Mouse (Mus musculus) forebrain, embryonic 13.5 days (tissue): Measurements from ENCODE around the gene Gpr84. TPM values are rescaled to one million over a fixed set of nuclear protein-coding genes. Genes with fewer than 3 reads are reported as not detected.

Experiments used
- ATAC-seq: fragments of 200-750 bp; cut with Nextera tagmentation; 2 replicates; pipeline ENCODE4 v1.8.0; 2017
- H3K27ac ChIP-seq: fragments of 300-500 bp; sonication (generic); 2 replicates; pipeline ENCODE4 v1.5.1; 2015; ENCODE audit warnings: inconsistent platforms, mild to moderate bottlenecking, moderate library complexity
- H3K27me3 ChIP-seq: fragments of 300-500 bp; sonication (generic); 2 replicates; pipeline ENCODE4 v1.6.1; 2015; ENCODE audit warnings: mild to moderate bottlenecking, inconsistent platforms
- H3K36me3 ChIP-seq: fragments of 300-500 bp; sonication (generic); 2 replicates; pipeline ENCODE4 v1.6.1; 2015; ENCODE audit warnings: mild to moderate bottlenecking, inconsistent platforms; ENCODE audit not compliant: poor library complexity, severe bottlenecking
- H3K4me1 ChIP-seq: fragments of 300-500 bp; sonication (generic); 2 replicates; pipeline ENCODE4 v1.6.1; 2015; ENCODE audit warnings: inconsistent platforms
- H3K4me2 ChIP-seq: fragments of 300-500 bp; sonication (generic); 2 replicates; pipeline ENCODE4 v1.6.1; 2015; ENCODE audit warnings: inconsistent platforms, mild to moderate bottlenecking, moderate library complexity
- H3K4me3 ChIP-seq: fragments of 300-500 bp; sonication (generic); 2 replicates; pipeline ENCODE4 v1.5.1; 2015; ENCODE audit warnings: mild to moderate bottlenecking, inconsistent platforms
- H3K9ac ChIP-seq: fragments of 300-500 bp; sonication (generic); 2 replicates; pipeline ENCODE4 v1.6.1; 2015; ENCODE audit warnings: mild to moderate bottlenecking, inconsistent platforms
- H3K9me3 ChIP-seq: fragments of 300-500 bp; sonication (generic); replicated peaks from 2 replicates; pipeline ENCODE4 v1.6.1; 2016; ENCODE audit warnings: inconsistent platforms
- WGBS: fragments of 180-500 bp; shearing (Covaris S2); methylation state at CpG from one replicate; pipeline ENCODE4 v1.1.7; 2015; 5-methylcytosine and 5-hydroxymethylcytosine counted together
- polyA plus RNA-seq: library from polyadenylated mRNA; unstranded; fragments of >200 nt; fragmentation: Nextera tagmentation; extraction: Ambion mirVana; gene quantifications from 2 replicates; pipeline ENCODE4 v1.2.1, GENCODE M21; 2015

The Gpr84 gene
- polyA plus RNA-seq, 1 experiment from 2014 or later: 0.41 TPM

DNA sequence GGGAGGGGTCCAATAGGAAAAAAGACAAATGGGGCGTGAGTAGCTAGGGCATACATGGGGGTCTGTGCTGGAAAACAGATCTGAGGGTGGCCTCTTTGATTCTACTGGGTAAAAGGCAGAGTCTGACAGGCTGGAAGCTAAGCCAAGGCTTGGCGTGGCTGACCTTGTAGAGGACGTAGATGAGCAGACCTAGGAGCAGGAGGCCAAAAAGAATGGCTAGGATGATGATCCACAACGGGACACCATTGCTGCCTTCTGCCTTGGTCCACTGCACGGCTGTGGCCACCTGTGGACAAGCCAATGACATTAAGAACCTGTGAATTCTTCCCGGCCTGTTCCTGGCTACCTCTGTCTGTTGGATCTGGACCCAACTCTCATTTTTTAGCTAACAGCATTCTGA, 35.4 kb upstream of the Gpr84 start:
- ATAC-seq: no peak
- Histone ChIP-seq H3K27me3 (peaks cover 14% of the 10 kb centered on the region), H3K4me2 (no peak overlapping the region), H3K4me3 (no peak overlapping the region), H3K4me1 (peaks cover 2% of the 10 kb centered on the region; the same call in 1 of the 2 replicates), H3K9me3 (no peaks in the 10 kb centered on the region), H3K36me3 (peaks cover 22% of the 10 kb centered on the region), H3K27ac (no peak overlapping the region), H3K9ac (no peak overlapping the region)
- 86% methylated on average over 6 of the region's 6 CpGs for WGBS

DNA sequence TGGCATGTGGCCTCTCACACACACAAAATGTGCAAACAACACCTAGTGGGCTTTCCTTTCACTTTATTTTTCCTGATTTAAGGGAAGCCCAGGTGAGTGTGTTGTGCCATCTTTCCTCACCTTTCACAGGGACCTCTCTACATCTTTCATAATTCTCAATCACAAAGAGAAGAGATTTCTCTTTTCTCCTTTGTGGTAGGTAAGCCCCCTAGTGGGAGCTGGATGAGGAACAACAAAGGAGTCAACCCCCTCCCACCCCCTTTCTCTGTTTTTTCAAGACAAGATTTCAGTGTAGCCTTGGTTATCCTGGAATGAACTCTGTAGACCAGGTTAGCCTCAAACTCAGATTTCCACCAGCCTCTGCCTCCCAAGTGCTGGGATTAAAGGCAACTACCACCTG, 33.1 kb upstream of the Gpr84 start:
- Histone ChIP-seq H3K9ac (no peak overlapping the region), H3K27me3 (peaks cover 37% of the 10 kb centered on the region), H3K9me3 (no peaks in the 10 kb centered on the region), H3K36me3 (peaks cover 13% of the 10 kb centered on the region), H3K4me3 (no peak overlapping the region), H3K27ac (no peak overlapping the region), H3K4me2 (no peak overlapping the region), H3K4me1 (peaks cover 21% of the 10 kb centered on the region)
- ATAC-seq: no peak

DNA sequence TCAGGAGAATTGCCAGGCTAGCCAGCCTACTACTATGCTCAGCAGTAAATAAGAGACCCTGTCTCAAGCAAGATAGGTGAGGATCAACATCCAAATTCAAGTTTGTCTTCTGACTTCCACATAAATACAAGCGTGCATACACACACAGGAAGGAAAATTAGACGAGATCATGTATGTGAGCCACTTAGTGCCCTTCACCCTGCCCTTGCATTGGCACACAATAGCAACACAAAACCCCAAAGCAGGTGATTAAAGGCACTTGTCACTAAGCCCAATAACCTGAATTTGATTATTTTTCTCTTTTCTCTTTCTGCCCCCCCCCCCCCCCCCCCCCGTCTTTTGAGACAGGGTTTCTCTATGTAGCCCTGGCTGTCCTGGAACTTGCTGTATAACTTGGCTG, 32.6 kb upstream of the Gpr84 start:
- peaks cover 21% of the 10 kb centered on the region for H3K4me1 ChIP-seq
- H3K9me3 ChIP-seq: no peaks in the 10 kb centered on the region
- H3K27me3 ChIP-seq: peaks cover 42% of the 10 kb centered on the region
- H3K4me3 ChIP-seq: no peak overlapping the region
- H3K27ac ChIP-seq: no peak overlapping the region
- no peak overlapping the region for H3K4me2 ChIP-seq
- no peak overlapping the region for H3K9ac ChIP-seq
- ATAC-seq: no peak
- peaks cover 13% of the 10 kb centered on the region for H3K36me3 ChIP-seq
- WGBS: 77% methylated on average over 2 of the region's 3 CpGs

DNA sequence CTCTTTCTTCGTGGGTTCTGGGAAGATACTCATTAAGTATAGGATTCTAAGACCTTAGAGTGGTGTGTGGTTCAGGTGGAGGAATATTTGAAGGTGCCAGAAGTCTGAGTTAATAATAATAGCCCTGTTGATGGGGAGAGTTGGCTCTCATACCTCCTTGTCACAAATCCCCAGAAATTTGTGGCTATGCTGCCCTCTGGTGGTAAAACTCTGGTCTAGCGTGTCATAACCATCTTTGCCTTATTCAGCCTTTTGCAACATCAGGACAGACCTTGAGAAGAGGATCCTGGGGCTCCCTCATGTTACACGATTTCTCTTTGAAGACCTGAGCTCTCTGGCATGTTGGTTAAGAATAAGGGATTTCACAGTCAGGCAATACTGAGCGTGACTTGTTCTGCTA, 32.0 kb upstream of the Gpr84 start:
- 11% methylated on average over 4 of the region's 4 CpGs for WGBS
- Histone ChIP-seq H3K36me3 (peaks cover 13% of the 10 kb centered on the region), H3K27me3 (peaks cover 47% of the 10 kb centered on the region), H3K9me3 (no peaks in the 10 kb centered on the region), H3K27ac (no peak overlapping the region), H3K9ac (no peak overlapping the region), H3K4me2 (no peak overlapping the region), H3K4me1 (peaks cover 21% of the 10 kb centered on the region), H3K4me3 (no peak overlapping the region)
- 0 out of 2 replicates have a peak, but pooled peaks have one; percentile 1 for ATAC-seq

DNA sequence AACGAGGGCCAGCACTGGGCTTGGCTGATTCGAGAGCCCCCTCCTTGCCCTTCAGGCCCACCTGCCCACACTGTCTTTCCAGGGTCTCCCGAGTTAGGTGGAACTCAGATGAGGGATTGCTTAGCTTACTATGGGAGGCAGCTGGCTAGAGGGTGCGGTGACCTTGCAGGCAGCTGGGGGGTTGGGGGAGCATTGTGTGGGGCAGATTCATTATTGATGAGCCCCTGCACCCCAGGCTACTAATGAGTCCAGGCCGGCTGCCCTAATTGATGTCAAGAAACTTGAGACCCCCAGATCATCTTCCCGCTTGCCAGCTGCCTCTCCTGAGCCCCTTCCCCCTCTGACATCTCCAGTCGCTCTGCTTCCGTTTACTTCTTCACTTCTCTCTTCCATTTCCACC, 31.1 kb upstream of the Gpr84 start:
- no peaks in the 10 kb centered on the region for H3K9me3 ChIP-seq
- H3K4me2 ChIP-seq: no peak overlapping the region
- H3K4me3 ChIP-seq: no peak overlapping the region
- no peak for ATAC-seq
- peaks cover 51% of the 10 kb centered on the region for H3K27me3 ChIP-seq
- H3K4me1 ChIP-seq: peaks cover 21% of the 10 kb centered on the region
- no peak overlapping the region for H3K9ac ChIP-seq
- peaks cover 13% of the 10 kb centered on the region for H3K36me3 ChIP-seq
- WGBS: 47% methylated on average over 8 of the region's 8 CpGs
- H3K27ac ChIP-seq: no peak overlapping the region

DNA sequence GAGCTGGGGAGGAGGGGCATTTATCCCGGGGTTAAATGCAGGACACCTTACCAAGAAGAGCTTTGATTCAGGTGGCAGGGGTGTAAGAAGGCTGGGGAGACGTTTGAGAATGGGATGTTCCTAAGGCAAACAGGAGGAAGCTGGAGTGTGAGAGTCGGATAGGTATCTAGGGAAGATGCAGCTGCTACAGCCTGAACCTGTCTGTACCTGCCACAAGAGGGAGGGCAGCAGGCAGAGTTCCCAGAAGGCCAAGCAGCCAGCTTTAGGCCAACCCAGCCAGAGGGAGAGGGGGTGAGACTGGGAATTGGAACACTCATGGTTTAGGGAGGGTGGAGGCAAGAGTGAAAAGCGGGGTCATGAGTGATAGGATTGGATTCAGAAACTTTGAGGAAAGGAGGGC, 30.4 kb upstream of the Gpr84 start:
- H3K9me3 ChIP-seq: no peaks in the 10 kb centered on the region
- ATAC-seq: no peak
- H3K4me3 ChIP-seq: peak overlapping the region; percentile 54; the same call in 1 of the 2 replicates
- no peak overlapping the region for H3K27ac ChIP-seq
- peaks cover 10% of the 10 kb centered on the region for H3K36me3 ChIP-seq
- H3K4me1 ChIP-seq: peaks cover 21% of the 10 kb centered on the region
- H3K4me2 ChIP-seq: peak overlapping the region; percentile 87
- WGBS: 22% methylated on average over 4 of the region's 4 CpGs
- H3K9ac ChIP-seq: no peak overlapping the region; the same call in 1 of the 2 replicates
- H3K27me3 ChIP-seq: peaks cover 51% of the 10 kb centered on the region

DNA sequence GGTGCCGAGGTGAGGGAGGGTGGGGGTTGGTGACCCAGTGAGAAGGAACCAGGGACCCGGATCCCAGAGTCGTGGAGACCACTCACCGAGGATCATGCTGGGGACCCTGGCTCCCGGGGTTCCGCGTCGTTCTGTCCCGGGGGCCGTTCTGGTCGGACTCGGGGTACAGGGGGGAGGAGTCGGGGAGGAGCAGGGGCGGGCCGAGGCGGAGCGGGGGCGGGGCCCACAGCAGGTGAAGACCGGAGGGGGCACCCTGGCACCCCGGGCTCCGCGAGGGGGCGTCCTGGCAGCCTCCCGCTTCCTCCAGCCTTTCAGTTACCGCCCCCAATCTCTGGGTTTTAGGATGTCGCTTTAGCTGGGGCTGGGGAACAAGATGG, 29.5 kb upstream of the Gpr84 start, which contains the start of gene Zfp385a:
Zfp385a (minus strand) TSS at position 133 of the 377 bp plus-strand sequence.
- H3K27ac ChIP-seq: no peak within 1 kb of the TSS
- no peaks in the 10 kb centered on the region for H3K9me3 ChIP-seq
- 1% methylated on average over 26 of the region's 26 CpGs for WGBS
- peaks cover 6% of the 10 kb centered on the region; the same call in 1 of the 2 replicates for H3K36me3 ChIP-seq
- H3K4me1 ChIP-seq: peaks cover 24% of the 10 kb centered on the region
- peak within 1 kb of the TSS; percentile 87 for H3K4me2 ChIP-seq
- peak within 1 kb of the TSS; percentile 54 for H3K4me3 ChIP-seq
- peak within 1 kb of the TSS; percentile 63 for H3K9ac ChIP-seq
- ATAC-seq: peak; percentile 61
- peaks cover 51% of the 10 kb centered on the region for H3K27me3 ChIP-seq

DNA sequence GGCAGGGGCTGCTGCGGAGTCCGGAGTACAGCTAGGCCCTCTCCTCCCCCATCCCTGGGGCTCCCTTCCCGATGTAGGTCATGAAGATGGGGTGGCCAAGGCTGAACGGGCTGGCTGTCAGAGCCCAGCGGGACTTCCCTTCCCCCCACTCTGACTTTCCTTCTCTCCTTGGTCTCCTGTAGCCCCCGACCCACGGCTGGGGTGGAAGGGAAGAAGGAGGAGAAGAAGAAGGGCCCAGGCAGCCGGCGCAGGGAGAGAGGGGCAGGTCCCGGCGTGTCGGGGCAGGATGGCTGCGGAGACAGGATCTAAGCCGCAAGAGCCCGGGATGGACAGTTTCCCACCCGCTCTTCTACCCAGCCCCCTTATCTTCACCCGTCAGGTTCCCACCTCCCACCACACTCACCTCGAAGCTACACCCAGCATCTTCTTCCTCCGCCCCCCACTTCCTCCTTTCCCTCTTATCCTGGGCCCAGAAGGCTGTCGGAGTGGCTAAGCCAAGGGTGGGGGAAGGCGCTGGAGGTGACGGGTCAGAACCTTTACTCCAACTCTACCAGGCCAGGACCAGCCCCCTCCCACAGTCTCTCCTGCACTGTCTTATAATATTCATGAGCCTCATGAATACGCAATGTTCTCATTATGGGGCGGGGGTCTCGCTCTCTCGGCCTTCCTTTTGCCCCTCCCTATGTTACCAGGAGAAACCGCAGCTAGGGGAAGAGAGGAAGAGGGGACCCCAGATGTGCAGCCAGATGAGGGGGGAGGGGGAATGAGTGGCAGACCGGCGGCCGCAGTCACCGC, 29.0 kb upstream of the Gpr84 start:
- Histone ChIP-seq H3K36me3 (peaks cover 3% of the 10 kb centered on the region; the same call in 1 of the 2 replicates), H3K4me2 (peak overlapping the region; percentile 87), H3K4me1 (peaks cover 26% of the 10 kb centered on the region), H3K9me3 (no peaks in the 10 kb centered on the region), H3K9ac (peak overlapping the region; percentile 63), H3K4me3 (peak overlapping the region; percentile 54), H3K27ac (no peak overlapping the region), H3K27me3 (peaks cover 51% of the 10 kb centered on the region)
- peak; percentile 41 for ATAC-seq
- WGBS: 8% methylated on average over 28 of the region's 31 CpGs

DNA sequence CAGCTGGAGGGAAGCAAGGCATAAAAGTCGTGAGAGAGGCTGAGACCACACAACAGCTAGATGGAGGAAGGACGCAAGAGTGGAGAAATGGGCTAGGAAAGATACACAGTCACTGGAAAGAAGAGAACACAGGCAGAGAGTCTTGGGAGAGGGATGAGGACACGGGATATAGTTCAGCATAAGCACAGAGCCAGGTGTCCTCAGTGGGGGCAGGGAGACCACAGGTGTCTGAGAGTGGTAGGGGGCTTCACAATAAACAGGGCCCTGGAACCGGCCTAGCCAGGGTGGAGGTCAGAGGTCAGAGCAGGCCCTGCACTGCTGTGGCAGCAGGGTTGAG, 28.4 kb upstream of the Gpr84 start:
- H3K9ac ChIP-seq: peak overlapping the region; percentile 63; the same call in 1 of the 2 replicates
- 38% methylated on average over 4 of the region's 4 CpGs for WGBS

DNA sequence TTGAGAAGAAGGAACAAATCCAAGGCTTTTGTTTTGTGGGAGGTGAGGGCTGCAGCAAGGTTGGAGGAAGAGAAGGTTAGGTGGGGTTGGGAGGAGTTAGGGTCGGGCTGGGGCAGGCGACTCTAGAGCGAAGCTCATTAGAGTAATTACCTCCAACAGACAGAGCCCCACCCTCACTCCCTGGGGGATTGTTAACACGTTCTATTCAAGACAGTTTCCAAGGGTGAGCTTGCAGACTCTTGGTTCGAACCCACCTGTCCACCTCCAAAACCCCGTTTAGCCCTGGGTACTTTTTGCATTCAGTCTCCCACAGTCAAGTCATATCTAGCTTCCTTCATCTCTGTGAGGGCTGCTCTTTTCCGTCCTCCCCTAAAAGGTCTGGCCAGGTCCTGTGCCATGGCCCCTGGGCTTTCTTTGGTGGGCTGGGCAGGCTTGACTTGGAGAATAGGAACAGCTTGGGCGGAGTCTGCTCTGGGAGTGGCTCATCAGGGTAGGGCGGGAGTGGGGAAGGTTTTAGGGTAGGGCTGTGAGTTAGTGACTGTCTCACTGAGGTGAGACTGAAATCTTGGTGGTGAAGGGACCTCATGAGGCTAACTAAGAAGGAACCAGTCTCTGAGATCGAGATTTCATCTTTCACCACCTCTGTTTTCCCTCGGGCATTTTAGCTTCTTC, 26.7 kb upstream of the Gpr84 start:
- Histone ChIP-seq H3K4me3 (no peak overlapping the region), H3K4me2 (no peak overlapping the region), H3K27ac (no peak overlapping the region), H3K36me3 (no peaks in the 10 kb centered on the region), H3K4me1 (peaks cover 41% of the 10 kb centered on the region), H3K27me3 (peaks cover 50% of the 10 kb centered on the region), H3K9ac (no peak overlapping the region), H3K9me3 (no peaks in the 10 kb centered on the region)
- no peak for ATAC-seq
- WGBS: 19% methylated on average over 11 of the region's 11 CpGs

More for the DNA sequence above, 28.4 kb upstream of the Gpr84 start:
- Histone ChIP-seq H3K4me3 (peak overlapping the region; percentile 54; the same call in 1 of the 2 replicates), H3K27ac (no peak overlapping the region), H3K36me3 (no peaks in the 10 kb centered on the region), H3K4me1 (peaks cover 32% of the 10 kb centered on the region), H3K4me2 (peak overlapping the region; percentile 87), H3K27me3 (peaks cover 51% of the 10 kb centered on the region), H3K9me3 (no peaks in the 10 kb centered on the region)
- no peak for ATAC-seq

DNA sequence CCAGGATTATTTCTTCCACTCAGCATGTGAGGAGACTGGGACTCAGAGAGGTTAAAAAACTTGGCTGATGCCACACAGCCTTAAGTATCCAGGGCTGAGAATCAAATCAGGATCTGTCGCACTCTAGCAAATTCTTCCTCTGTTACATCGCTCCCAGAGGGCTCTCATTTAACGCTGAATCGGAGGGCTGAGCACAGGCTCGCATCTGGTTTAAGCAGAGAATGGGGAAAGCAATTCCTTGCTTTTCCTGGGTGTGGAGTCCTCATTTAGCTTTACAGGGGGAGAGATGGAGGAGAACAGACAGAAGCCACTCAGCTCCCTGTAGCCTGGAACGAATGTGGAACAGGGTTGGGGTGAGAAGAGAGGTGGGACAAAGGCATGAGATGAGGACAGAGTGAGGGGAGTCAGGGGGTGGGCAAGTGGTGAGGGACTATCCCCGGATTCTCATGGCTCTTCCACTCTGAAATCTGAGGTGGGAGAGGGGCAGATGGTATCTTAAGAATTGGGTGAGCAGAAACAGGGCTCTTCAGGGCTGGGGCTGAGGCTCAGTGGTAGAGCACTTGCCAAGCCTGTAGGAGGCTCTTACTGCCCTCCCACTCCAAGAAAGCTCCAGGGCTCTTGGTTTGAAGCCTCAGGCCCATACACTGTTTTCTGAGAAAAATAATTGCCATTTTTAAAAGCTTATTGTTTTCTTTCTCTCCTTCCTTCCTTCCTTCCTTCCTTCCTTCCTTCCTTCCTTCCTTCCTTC, 25.2 kb upstream of the Gpr84 start:
- Histone ChIP-seq H3K9me3 (no peaks in the 10 kb centered on the region), H3K27me3 (peaks cover 36% of the 10 kb centered on the region), H3K4me1 (peaks cover 37% of the 10 kb centered on the region), H3K4me2 (no peak overlapping the region), H3K4me3 (no peak overlapping the region), H3K9ac (no peak overlapping the region), H3K36me3 (no peaks in the 10 kb centered on the region), H3K27ac (no peak overlapping the region)
- 29% methylated on average over 7 of the region's 7 CpGs for WGBS
- ATAC-seq: no peak

DNA sequence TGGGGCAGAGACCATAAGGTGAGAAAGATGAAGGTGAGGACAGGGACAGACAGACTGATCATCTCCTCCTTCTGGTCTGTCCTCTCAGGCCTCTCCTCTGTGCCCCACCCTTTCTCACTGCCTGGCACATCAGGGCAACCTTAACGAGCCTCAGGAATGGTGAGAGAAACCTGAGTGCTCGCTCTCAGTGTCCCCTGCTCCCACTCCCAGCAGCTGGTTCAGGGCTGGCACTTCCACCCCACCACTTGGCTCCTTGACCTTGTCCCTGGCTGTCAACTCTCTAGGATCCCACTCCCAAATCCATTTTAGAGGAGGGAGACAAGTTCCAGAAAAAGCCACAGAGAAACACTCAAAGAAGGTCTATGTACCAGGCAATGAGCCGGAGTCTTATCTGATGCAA, 24.6 kb upstream of the Gpr84 start:
- H3K36me3 ChIP-seq: no peaks in the 10 kb centered on the region
- WGBS: 61% methylated on average over 3 of the region's 3 CpGs
- ATAC-seq: no peak
- H3K27me3 ChIP-seq: peaks cover 30% of the 10 kb centered on the region
- no peak overlapping the region for H3K4me2 ChIP-seq
- H3K4me1 ChIP-seq: peaks cover 31% of the 10 kb centered on the region
- no peak overlapping the region for H3K4me3 ChIP-seq
- no peak overlapping the region for H3K9ac ChIP-seq
- H3K27ac ChIP-seq: no peak overlapping the region; the same call in 1 of the 2 replicates
- H3K9me3 ChIP-seq: no peaks in the 10 kb centered on the region
